Mouse (Mus musculus) pancreas, adult 10 weeks (tissue): Measurements from ENCODE around the gene Aif1. TPM values are rescaled to one million over a fixed set of nuclear protein-coding genes. Genes with fewer than 3 reads are reported as not detected.

ENCODE experiments used
- polyA plus RNA-seq: library from polyadenylated mRNA; stranded (reverse); fragments of 350-450 nt; fragmentation: Illumina TruSeq; extraction: RNeasy Lipid Tissue Mini Kit (QIAGEN cat#74804); gene quantifications from one replicate; pipeline ENCODE4 v1.2.3, GENCODE M21; 2015; ENCODE audit warnings: low read depth, low replicate concordance; ENCODE audit not compliant: insufficient read depth

The Aif1 gene
- 2.3 TPM for polyA plus RNA-seq

GRCm38 (mm10) chr17:35175968-35176367 is at the start of gene Aif1:
Gene Aif1 (minus strand): TSS chr17:35176068.

GRCm38 (mm10) chr17:35220156-35220952 is 44.5 kb upstream of the Aif1 start, which contains the start of gene Gm16181:
Gene Gm16181 (plus strand): TSS chr17:35220834.

GRCm38 (mm10) chr17:35204494-35205379 is 28.9 kb upstream of the Aif1 start, which contains the start of gene Lta:
Gene Lta (minus strand): TSS chr17:35205351.

DNA sequence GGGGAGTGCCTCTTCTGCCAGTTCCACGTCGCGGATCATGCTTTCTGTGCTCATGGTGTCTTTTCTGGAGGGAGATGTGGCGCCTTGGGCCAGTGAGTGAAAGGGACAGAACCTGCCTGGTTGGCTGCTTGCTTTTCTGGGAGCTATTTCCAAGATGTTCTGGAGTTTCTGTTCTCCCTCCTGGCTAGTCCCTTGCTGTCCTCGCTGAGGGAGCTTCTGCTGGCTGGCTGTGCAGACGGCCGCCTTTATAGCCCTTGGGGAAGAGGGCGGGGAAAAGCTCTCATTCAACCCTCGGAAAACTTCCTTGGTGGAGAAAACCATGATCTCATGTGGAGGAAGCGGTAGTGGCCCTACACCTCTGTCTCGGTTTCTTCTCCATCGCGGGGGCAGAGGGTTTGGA is 25.9 kb upstream of the Aif1 start, which contains the start of gene Tnf:
Tnf (minus strand) TSS at position 221 of the 400 bp plus-strand sequence.

GRCm38 (mm10) chr17:35193881-35194843 is 18.3 kb upstream of the Aif1 start, which contains the start of gene Ltb:
Gene Ltb (plus strand): TSS chr17:35194439.

GRCm38 (mm10) chr17:35187959-35188610 is 12.2 kb upstream of the Aif1 start, which contains the start of gene Lst1:
Gene Lst1 (minus strand): TSS chr17:35188439.

GRCm38 (mm10) chr17:35164568-35165450 is 11.1 kb downstream of the Aif1 start, which contains the start of gene Prrc2a:
Gene Prrc2a (minus strand): TSS chr17:35164897.

GRCm38 (mm10) chr17:35134801-35135590 is 40.9 kb downstream of the Aif1 start, which contains the start of gene Bag6:
Gene Bag6 (plus strand): TSS chr17:35135178.

DNA sequence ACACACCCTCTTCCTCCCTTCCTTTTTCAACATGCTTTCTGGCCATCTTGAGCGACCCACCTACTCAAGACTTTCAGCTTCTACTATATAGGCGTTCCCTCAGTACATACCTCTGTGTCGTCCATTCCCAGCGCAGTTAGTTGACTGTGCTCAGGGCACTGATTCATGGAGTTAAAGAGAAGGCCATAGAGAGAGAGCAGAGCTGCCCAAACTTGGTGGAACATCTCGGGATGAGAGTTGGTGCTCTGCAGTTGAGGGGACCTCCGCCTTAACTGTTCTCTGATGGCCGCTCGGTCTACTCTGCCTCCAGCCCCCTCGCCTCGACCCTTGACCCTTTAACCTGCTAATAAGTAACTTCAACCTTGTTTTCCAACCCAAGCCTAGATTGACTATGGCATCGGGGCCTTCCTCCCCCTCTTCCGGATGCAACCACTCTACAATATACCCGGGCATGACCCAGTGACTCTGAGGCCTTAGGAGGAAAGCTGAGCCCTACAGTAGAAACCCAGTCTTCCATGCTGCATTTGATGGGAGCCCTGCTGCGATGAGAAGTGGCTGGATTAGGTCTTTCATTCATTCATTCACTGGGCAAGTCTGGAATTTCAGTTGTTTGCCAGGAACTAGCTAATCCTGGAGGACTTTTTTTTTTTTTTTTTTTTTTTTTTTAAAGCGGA is 44.2 kb downstream of the Aif1 start, which contains the start of gene Apom:
Apom (minus strand) TSS at position 551 of the 674 bp plus-strand sequence.

GRCm38 (mm10) chr17:35126206-35126611 is 49.7 kb downstream of the Aif1 start, which contains the start of gene D17H6S53E:
Gene D17H6S53E (plus strand): TSS chr17:35126373.

GRCm38 (mm10) chr17:35121871-35122303 is 54.0 kb downstream of the Aif1 start, which contains the start of gene Csnk2b:
Gene Csnk2b (minus strand): TSS chr17:35122053.

GRCm38 (mm10) chr17:35121143-35121799 is 54.6 kb downstream of the Aif1 start, which contains the start of gene Gpank1:
Gene Gpank1 (plus strand): TSS chr17:35121455.

Other genes starting within 250 kb of the Aif1 start
- gene Neu1, start 244.8 kb downstream of the Aif1 start, polyA plus RNA-seq = 10.7 TPM
- gene Hspa1b, start 216.8 kb downstream of the Aif1 start, polyA plus RNA-seq = 8.4 TPM
- gene Gm20481, start 206.2 kb downstream of the Aif1 start, polyA plus RNA-seq = not detected
- gene Hspa1a, start 203.9 kb downstream of the Aif1 start, polyA plus RNA-seq = 4.7 TPM
- gene Hspa1l, start 203.4 kb downstream of the Aif1 start, polyA plus RNA-seq = not detected
- gene Lsm2, start 194.2 kb downstream of the Aif1 start, polyA plus RNA-seq = 7.8 TPM
- 23.4 TPM for gene Vars, start 175.1 kb downstream of the Aif1 start, polyA plus RNA-seq
- gene Vwa7, start 159.5 kb downstream of the Aif1 start, polyA plus RNA-seq = 0.42 TPM
- 1.5 TPM for gene Sapcd1, start 148.1 kb downstream of the Aif1 start, polyA plus RNA-seq
- gene Msh5, start 129.3 kb downstream of the Aif1 start, polyA plus RNA-seq = 1.8 TPM
- 36.2 TPM for gene Clic1, start 126.1 kb downstream of the Aif1 start, polyA plus RNA-seq
- gene Ddah2, start 117.0 kb downstream of the Aif1 start, polyA plus RNA-seq = 19.5 TPM
- not detected for gene Ly6g6c, start 110.7 kb downstream of the Aif1 start, polyA plus RNA-seq
- gene Mpig6b, start 109.9 kb downstream of the Aif1 start, polyA plus RNA-seq = not detected
- not detected for gene Ly6g6e, start 99.2 kb downstream of the Aif1 start, polyA plus RNA-seq
- gene Ly6g6d, start 98.0 kb downstream of the Aif1 start, polyA plus RNA-seq = not detected
- gene Ly6g6f, start 90.5 kb downstream of the Aif1 start, polyA plus RNA-seq = not detected
- gene Abhd16a, start 86.8 kb downstream of the Aif1 start, polyA plus RNA-seq = 25.5 TPM
- not detected for gene Ly6g5c, start 67.8 kb downstream of the Aif1 start, polyA plus RNA-seq
- not detected for gene Ly6g5b, start 60.6 kb downstream of the Aif1 start, polyA plus RNA-seq
- gene Gpank1, start 54.6 kb downstream of the Aif1 start, polyA plus RNA-seq = 8.6 TPM
- gene Csnk2b, start 54.0 kb downstream of the Aif1 start, polyA plus RNA-seq = 52.8 TPM
- 6.8 TPM for gene D17H6S53E, start 49.7 kb downstream of the Aif1 start, polyA plus RNA-seq
- not detected for gene Apom, start 44.0 kb downstream of the Aif1 start, polyA plus RNA-seq
- gene Bag6, start 40.9 kb downstream of the Aif1 start, polyA plus RNA-seq = 43.1 TPM
- gene Prrc2a, start 11.2 kb downstream of the Aif1 start, polyA plus RNA-seq = 89.4 TPM
- 5.7 TPM for gene Lst1, start 12.4 kb upstream of the Aif1 start, polyA plus RNA-seq
- gene Ltb, start 18.4 kb upstream of the Aif1 start, polyA plus RNA-seq = 1.00 TPM
- 0.50 TPM for gene Tnf, start 25.9 kb upstream of the Aif1 start, polyA plus RNA-seq
- gene Lta, start 29.3 kb upstream of the Aif1 start, polyA plus RNA-seq = not detected
- not detected for gene Gm16181, start 44.8 kb upstream of the Aif1 start, polyA plus RNA-seq
- gene Atp6v1g2, start 57.6 kb upstream of the Aif1 start, polyA plus RNA-seq = 2.8 TPM
- 4.1 TPM for gene Nfkbil1, start 59.7 kb upstream of the Aif1 start, polyA plus RNA-seq
- gene Ddx39b, start 65.7 kb upstream of the Aif1 start, polyA plus RNA-seq = 92.0 TPM
- 153 TPM for gene H2-D1, start 86.7 kb upstream of the Aif1 start, polyA plus RNA-seq
- not detected for gene H2-Q1, start 144.3 kb upstream of the Aif1 start, polyA plus RNA-seq
- 8.9 TPM for gene H2-Q2, start 166.2 kb upstream of the Aif1 start, polyA plus RNA-seq
- gene H2-Q4, start 203.5 kb upstream of the Aif1 start, polyA plus RNA-seq = 22.5 TPM
- gene H2-Q6, start 248.8 kb upstream of the Aif1 start, polyA plus RNA-seq = 6.3 TPM